Mouse (Mus musculus) urinary bladder, postnatal 25 days (tissue): ENCODE data around the gene Otop2.

Experiments
- DNase-seq: peaks from one replicate; pipeline ENCODE4 v3.0.0; 2022; ENCODE audit warnings: low spot score

The Otop2 gene

GRCm38 (mm10) chr11:115298160-115298559 is 8.8 kb upstream of the Otop2 start:
- no peak for DNase-seq

DNA sequence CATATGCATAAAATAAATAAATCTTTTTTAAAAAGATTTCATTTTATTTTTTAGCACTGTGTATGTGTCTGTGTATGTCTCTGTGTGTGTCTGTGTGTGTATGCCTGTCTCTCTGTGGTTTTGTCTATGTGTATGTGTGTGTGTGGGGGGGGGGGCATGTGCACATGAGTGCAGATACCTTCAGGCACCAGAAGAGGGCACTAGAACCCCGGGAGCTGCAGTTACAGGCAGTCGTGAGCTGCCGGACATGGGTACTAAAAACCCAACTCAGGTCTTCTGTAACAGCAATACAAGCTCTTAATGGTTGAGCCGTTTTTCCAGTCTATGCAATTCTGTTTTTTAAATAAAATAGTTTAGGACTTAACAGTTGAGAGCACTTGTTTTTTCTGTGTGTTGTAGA is 6.2 kb upstream of the Otop2 start:
- DNase-seq: no peak

DNA sequence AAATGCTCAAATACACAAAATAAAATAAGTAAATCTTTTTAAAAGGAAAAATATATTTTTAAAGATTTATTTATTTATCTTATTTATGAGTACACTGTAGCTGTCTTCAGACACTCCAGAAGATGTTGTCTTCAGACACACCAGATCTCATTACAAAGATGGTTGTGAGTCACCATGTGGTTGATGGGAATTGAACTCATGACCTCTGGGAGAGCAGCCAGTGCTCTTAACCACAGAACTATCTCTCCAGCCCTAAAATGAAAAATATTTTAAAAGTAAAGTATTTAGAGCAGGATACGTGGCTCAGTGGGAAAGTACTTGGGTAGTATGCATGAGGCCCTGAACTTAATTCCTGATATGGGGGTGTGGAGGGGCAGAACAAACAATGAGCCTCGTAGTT is 5.6 kb upstream of the Otop2 start:
- DNase-seq: no peak

GRCm38 (mm10) chr11:115303167-115303566 is 3.8 kb upstream of the Otop2 start:
- peak; percentile 31 for DNase-seq

- no peak for DNase-seq
These were observed 1.8 kb downstream of the Otop2 start for GRCm38 (mm10) chr11:115308781-115309180.

- DNase-seq: no peak
These were observed 7.3 kb downstream of the Otop2 start for GRCm38 (mm10) chr11:115314249-115314648.

GRCm38 (mm10) chr11:115317204-115317603 is 10.2 kb downstream of the Otop2 start:
- DNase-seq: no peak

- DNase-seq: no peak
These were observed 11.5 kb downstream of the Otop2 start for GRCm38 (mm10) chr11:115318245-115319027.

DNA sequence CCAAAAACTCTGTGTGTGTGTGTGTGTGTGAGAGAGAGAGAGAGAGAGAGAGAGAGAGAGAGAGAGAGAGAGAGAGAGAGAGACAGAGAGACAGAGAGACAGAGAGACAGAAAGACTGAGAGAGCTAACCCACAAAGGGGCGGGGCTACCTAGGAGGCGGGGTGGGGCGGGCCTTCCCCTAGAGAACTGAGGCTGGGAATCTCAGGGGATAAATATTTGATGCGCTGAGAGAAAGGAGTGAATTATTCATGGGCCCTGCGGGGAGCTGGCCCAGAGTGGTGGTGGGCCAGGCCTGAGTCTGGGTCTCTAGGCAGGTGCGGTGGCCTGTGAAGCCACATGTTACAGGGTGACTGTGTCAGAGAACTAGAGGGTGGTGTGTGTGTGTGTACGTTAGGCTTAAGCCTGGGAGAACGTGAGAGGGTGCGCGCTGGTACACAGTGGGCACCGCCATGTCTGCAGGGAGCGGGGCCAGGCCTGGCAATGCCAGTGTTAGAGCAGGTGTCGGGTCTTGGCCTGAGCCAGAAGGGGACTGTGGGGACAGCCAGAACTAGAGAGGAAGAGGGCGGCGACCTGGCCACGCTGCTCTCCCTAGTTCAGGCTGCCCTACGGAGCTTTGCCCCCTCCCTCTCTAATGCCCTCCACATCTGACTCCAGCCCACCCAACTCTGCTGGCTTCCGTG is 12.9 kb downstream of the Otop2 start:
- no peak for DNase-seq

- DNase-seq: peak; percentile 70
These were observed 15.1 kb downstream of the Otop2 start, which contains the start of gene Ush1g for GRCm38 (mm10) chr11:115321906-115322693. TSS of gene Ush1g (minus strand) at chr11:115322041.

- DNase-seq: no peak
These were observed 16.4 kb downstream of the Otop2 start for GRCm38 (mm10) chr11:115323354-115323753.

DNA sequence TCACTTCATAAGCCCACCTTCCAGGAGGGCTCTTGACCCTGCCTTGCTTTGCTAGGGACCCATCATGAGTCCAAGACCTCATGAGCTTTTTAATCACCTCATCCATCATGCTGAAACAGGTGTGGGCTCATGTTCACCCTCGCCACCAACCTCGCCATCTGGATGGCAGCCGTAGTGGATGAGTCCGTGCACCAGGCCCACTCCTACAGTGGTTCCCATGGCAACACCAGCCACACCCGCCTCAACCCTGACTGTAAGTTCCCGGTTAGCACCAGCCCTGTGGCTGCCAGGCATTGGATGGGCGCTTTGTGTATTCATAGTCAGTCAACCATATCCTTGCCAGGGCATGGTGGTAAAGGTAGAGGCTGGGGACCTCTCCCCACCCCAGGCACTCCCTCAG is 19.8 kb downstream of the Otop2 start:
- no peak for DNase-seq

DNA sequence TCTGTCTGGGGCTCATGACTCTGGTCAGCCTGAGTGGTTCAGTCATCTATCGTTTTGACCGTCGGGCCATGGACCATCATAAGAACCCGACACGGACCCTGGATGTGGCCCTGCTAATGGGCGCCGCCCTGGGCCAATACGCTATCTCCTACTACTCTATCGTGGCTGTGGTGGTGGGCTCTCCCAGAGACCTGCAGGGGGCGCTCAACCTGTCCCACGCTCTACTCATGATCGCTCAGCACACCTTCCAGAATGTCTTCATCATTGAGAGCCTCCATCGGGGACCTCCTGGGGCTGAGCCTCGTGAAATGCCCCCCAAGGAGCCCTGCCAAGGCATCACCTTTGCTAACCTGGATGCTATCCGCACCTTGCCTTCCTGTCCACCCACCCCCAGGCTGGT is 22.4 kb downstream of the Otop2 start:
- no peak for DNase-seq

GRCm38 (mm10) chr11:115334531-115334930 is 27.6 kb downstream of the Otop2 start, which contains the start of gene Otop3:
TSS of gene Otop3 (plus strand) at chr11:115334731.
- DNase-seq: no peak

GRCm38 (mm10) chr11:115335223-115335622 is 28.3 kb downstream of the Otop2 start:
- peak; percentile 48 for DNase-seq

DNA sequence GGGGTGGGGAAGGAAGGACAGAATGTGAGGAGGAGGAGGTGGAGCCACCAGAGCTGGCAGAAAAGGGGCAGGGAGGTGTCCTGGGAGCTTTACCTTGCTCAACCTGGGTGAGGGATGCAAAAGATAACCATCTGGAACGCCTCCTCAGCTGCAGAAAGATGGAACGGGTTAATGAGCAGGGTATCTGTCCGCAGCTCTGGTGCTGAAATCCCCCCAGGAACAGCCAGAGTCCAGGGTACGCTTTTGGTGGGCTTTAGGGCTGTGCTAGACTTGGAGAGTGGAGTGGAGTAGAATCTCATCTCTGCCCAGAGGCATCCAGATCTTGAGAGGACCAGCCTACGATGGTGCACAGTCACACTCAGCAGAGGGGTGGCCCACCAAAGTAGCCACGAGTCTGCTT is 29.2 kb downstream of the Otop2 start:
- no peak for DNase-seq

GRCm38 (mm10) chr11:115337350-115337749 is 30.4 kb downstream of the Otop2 start:
- no peak for DNase-seq

GRCm38 (mm10) chr11:115337826-115338225 is 30.9 kb downstream of the Otop2 start:
- DNase-seq: no peak

DNA sequence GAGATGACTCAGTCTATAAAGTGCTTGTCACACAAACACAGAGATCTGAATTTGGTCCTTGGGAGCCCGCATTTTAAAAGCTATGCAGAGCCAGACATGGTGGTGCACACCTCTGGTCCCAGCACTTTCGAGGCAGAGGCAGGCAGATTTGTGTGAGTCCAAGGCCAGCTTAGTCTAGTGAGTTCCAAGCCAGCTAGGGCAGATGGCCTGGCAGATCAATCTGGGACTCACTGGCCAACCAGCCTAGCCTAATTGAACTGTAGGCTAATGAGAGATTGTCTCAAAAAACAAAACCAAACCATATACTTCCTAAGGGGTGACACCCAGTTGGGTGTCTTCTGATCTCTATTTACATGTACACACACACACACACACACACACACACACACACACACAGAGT is 34.3 kb downstream of the Otop2 start:
- no peak for DNase-seq

- no peak for DNase-seq
These were observed 34.9 kb downstream of the Otop2 start for GRCm38 (mm10) chr11:115341866-115342265.

- DNase-seq: no peak
These were observed 38.0 kb downstream of the Otop2 start for GRCm38 (mm10) chr11:115344967-115345366.

- DNase-seq: no peak
These were observed 38.6 kb downstream of the Otop2 start for GRCm38 (mm10) chr11:115345515-115345914.
